Mouse (Mus musculus) neural tube, embryonic 15.5 days (tissue): ENCODE results near the gene Raph1. TPM values are rescaled to one million over a fixed set of nuclear protein-coding genes. Genes with fewer than 3 reads are reported as not detected.

ENCODE experiments used
- ATAC-seq: fragments of 200-750 bp; cut with Nextera tagmentation; 2 replicates; pipeline ENCODE4 v1.8.0; 2017; ENCODE audit warnings: mild to moderate bottlenecking, moderate TSS enrichment, moderate library complexity; ENCODE audit not compliant: low FRiP score
- H3K27ac ChIP-seq: fragments of 300-500 bp; sonication (generic); replicated peaks from 2 replicates; pipeline ENCODE4 v1.5.1; 2015; ENCODE audit warnings: mild to moderate bottlenecking, inconsistent platforms
- H3K27me3 ChIP-seq: fragments of 300-500 bp; sonication (generic); replicated peaks from 2 replicates; pipeline ENCODE4 v1.6.1; 2015; ENCODE audit warnings: inconsistent platforms
- H3K36me3 ChIP-seq: fragments of 300-500 bp; sonication (generic); 2 replicates; pipeline ENCODE4 v1.6.1; 2015; ENCODE audit warnings: inconsistent platforms
- H3K4me1 ChIP-seq: fragments of 300-500 bp; sonication (generic); 2 replicates; pipeline ENCODE4 v1.6.1; 2015; ENCODE audit warnings: inconsistent platforms
- H3K4me2 ChIP-seq: fragments of 300-500 bp; sonication (generic); 2 replicates; pipeline ENCODE4 v1.6.1; 2015; ENCODE audit warnings: inconsistent platforms, mild to moderate bottlenecking, moderate library complexity
- H3K4me3 ChIP-seq: fragments of 300-500 bp; sonication (generic); replicated peaks from 2 replicates; pipeline ENCODE4 v1.5.1; 2015; ENCODE audit warnings: mild to moderate bottlenecking, inconsistent platforms
- H3K9ac ChIP-seq: fragments of 300-500 bp; sonication (generic); replicated peaks from 2 replicates; pipeline ENCODE4 v1.6.1; 2015; ENCODE audit warnings: mild to moderate bottlenecking, inconsistent platforms
- H3K9me3 ChIP-seq: fragments of 300-500 bp; sonication (generic); replicated peaks from 2 replicates; pipeline ENCODE4 v1.6.1; 2016; ENCODE audit warnings: inconsistent platforms
- WGBS: fragments of 180-500 bp; shearing (Covaris S2); methylation state at CpG from one replicate; pipeline ENCODE4 v1.1.7; 2015; ENCODE audit warnings: mixed read lengths; 5-methylcytosine and 5-hydroxymethylcytosine counted together
- polyA plus RNA-seq: library from polyadenylated mRNA; unstranded; fragments of >200 nt; fragmentation: Nextera tagmentation; extraction: Ambion mirVana; gene quantifications from 2 replicates; pipeline ENCODE4 v1.2.1, GENCODE M21; 2015

Raph1 gene
- polyA plus RNA-seq, 1 experiment from 2014 or later: 23.2 TPM

DNA sequence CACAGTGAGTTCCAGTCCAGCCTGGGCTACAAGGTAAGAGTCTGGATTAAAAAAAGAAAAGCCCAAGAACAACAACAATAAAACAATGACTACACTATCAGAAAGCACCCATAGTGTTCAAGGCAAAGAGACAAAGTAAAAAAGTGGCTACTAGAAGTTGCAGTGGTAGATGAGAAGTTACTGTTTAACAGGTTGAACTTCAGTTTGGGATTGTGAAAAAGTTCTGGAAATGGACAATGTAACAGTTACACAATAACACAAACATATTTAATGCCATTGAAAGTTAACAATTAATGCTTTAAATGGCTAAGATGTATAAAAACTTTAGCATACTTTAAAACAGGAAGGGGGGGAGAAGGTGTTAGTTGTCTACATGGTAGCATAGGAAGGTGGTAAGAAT lies 3.9 kb downstream of the Raph1 start:
- H3K9me3 ChIP-seq: no peaks in the 10 kb centered on the region
- H3K4me1 ChIP-seq: peaks cover 12% of the 10 kb centered on the region
- H3K4me2 ChIP-seq: no peak overlapping the region
- H3K27me3 ChIP-seq: no peaks in the 10 kb centered on the region
- no peak overlapping the region for H3K4me3 ChIP-seq
- no peak overlapping the region for H3K27ac ChIP-seq
- no peak for ATAC-seq
- H3K9ac ChIP-seq: no peak overlapping the region
- peaks cover 5% of the 10 kb centered on the region; the same call in 1 of the 2 replicates for H3K36me3 ChIP-seq

GRCm38 (mm10) chr1:60543681-60544080 lies 23.2 kb downstream of the Raph1 start:
- Histone ChIP-seq H3K27me3 (no peaks in the 10 kb centered on the region), H3K9me3 (no peaks in the 10 kb centered on the region), H3K9ac (no peak overlapping the region), H3K36me3 (peaks cover 5% of the 10 kb centered on the region; the same call in 1 of the 2 replicates), H3K4me3 (no peak overlapping the region), H3K4me1 (no peaks in the 10 kb centered on the region), H3K4me2 (no peak overlapping the region), H3K27ac (no peak overlapping the region)
- 50% methylated on average over 1 of the region's 1 CpGs for WGBS
- no peak for ATAC-seq

DNA sequence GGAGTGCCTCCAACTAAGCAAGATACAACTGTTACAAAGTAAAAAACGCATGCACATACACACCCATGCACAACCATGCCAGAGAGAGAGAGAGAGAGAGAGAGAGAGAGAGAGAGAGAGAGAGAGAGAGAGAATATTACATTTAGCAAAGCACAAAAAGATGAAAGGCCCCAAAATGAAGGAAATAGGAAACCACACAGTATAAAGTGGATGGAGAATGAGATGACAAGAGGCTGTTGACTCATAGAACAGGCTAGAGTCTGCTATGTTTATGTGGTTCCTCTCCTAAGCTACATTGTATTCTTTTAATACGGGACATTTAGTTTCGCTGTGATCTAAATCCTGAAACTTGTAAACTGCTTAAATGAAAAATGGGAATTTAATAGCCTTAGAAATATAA lies 27.6 kb downstream of the Raph1 start:
- H3K27ac ChIP-seq: no peak overlapping the region
- no peaks in the 10 kb centered on the region for H3K9me3 ChIP-seq
- H3K4me3 ChIP-seq: no peak overlapping the region
- no peaks in the 10 kb centered on the region for H3K36me3 ChIP-seq
- 96% methylated on average over 3 of the region's 3 CpGs for WGBS
- no peak overlapping the region for H3K9ac ChIP-seq
- no peaks in the 10 kb centered on the region for H3K4me1 ChIP-seq
- H3K27me3 ChIP-seq: no peaks in the 10 kb centered on the region
- ATAC-seq: no peak
- H3K4me2 ChIP-seq: no peak overlapping the region

- WGBS: 92% methylated on average over 2 of the region's 2 CpGs
- Histone ChIP-seq H3K27ac (no peak overlapping the region), H3K4me1 (no peaks in the 10 kb centered on the region), H3K4me3 (no peak overlapping the region), H3K9ac (no peak overlapping the region), H3K9me3 (no peaks in the 10 kb centered on the region), H3K4me2 (no peak overlapping the region), H3K27me3 (no peaks in the 10 kb centered on the region), H3K36me3 (peaks cover 18% of the 10 kb centered on the region)
- ATAC-seq: no peak
These were observed 32.0 kb downstream of the Raph1 start for GRCm38 (mm10) chr1:60534932-60535331.

- no peak overlapping the region for H3K4me3 ChIP-seq
- H3K36me3 ChIP-seq: peaks cover 31% of the 10 kb centered on the region
- H3K9ac ChIP-seq: no peak overlapping the region
- H3K27ac ChIP-seq: no peak overlapping the region
- no peaks in the 10 kb centered on the region for H3K9me3 ChIP-seq
- no peak for ATAC-seq
- no peaks in the 10 kb centered on the region for H3K4me1 ChIP-seq
- H3K4me2 ChIP-seq: no peak overlapping the region
- no peaks in the 10 kb centered on the region for H3K27me3 ChIP-seq
- 91% methylated on average over 2 of the region's 2 CpGs for WGBS
These were observed 36.3 kb downstream of the Raph1 start for GRCm38 (mm10) chr1:60530636-60531035.

DNA sequence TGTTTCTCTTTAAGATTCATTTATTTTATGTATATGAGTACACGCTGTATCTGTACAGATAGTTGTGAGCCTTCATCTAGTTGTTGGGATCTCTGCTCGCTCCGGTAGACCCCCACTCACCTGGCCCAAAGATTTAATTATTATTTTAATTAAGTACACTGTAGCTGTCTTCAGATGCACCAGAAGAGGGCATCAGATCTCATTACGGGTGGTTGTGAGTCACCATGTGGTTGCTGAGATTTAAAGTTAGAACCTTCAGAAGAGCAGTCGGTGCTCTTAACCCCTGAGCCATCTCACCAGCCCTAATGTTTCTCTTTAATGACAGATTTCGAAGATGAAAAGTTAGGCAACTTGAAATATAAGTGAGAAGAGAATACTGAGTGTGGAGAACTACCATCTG lies 36.8 kb downstream of the Raph1 start:
- H3K36me3 ChIP-seq: peaks cover 36% of the 10 kb centered on the region
- H3K4me3 ChIP-seq: no peak overlapping the region
- 92% methylated on average over 6 of the region's 6 CpGs for WGBS
- H3K9ac ChIP-seq: no peak overlapping the region
- no peaks in the 10 kb centered on the region for H3K9me3 ChIP-seq
- no peaks in the 10 kb centered on the region for H3K27me3 ChIP-seq
- no peaks in the 10 kb centered on the region for H3K4me1 ChIP-seq
- no peak overlapping the region for H3K27ac ChIP-seq
- no peak overlapping the region for H3K4me2 ChIP-seq
- no peak for ATAC-seq

- H3K27me3 ChIP-seq: no peaks in the 10 kb centered on the region
- no peaks in the 10 kb centered on the region for H3K4me1 ChIP-seq
- no peaks in the 10 kb centered on the region for H3K9me3 ChIP-seq
- H3K36me3 ChIP-seq: peaks cover 14% of the 10 kb centered on the region
- ATAC-seq: no peak
- H3K27ac ChIP-seq: no peak overlapping the region
- H3K4me2 ChIP-seq: no peak overlapping the region
- no peak overlapping the region for H3K4me3 ChIP-seq
- WGBS: 79% methylated on average over 2 of the region's 2 CpGs
- no peak overlapping the region for H3K9ac ChIP-seq
These were observed 56.3 kb downstream of the Raph1 start for GRCm38 (mm10) chr1:60510584-60510983.

- no peak for ATAC-seq
- no peak overlapping the region for H3K9ac ChIP-seq
- H3K27me3 ChIP-seq: no peaks in the 10 kb centered on the region
- H3K4me3 ChIP-seq: no peak overlapping the region
- H3K36me3 ChIP-seq: peaks cover 15% of the 10 kb centered on the region
- 72% methylated on average over 5 of the region's 5 CpGs for WGBS
- no peaks in the 10 kb centered on the region for H3K4me1 ChIP-seq
- H3K9me3 ChIP-seq: no peaks in the 10 kb centered on the region
- H3K27ac ChIP-seq: no peak overlapping the region
- H3K4me2 ChIP-seq: no peak overlapping the region
These were observed 63.4 kb downstream of the Raph1 start for GRCm38 (mm10) chr1:60503456-60503855.

GRCm38 (mm10) chr1:60493421-60493820 lies 73.5 kb downstream of the Raph1 start:
- H3K36me3 ChIP-seq: peaks cover 63% of the 10 kb centered on the region
- 88% methylated on average over 6 of the region's 6 CpGs for WGBS
- H3K27ac ChIP-seq: no peak overlapping the region
- H3K9ac ChIP-seq: no peak overlapping the region
- no peaks in the 10 kb centered on the region for H3K9me3 ChIP-seq
- H3K4me1 ChIP-seq: no peaks in the 10 kb centered on the region
- H3K27me3 ChIP-seq: no peaks in the 10 kb centered on the region
- no peak overlapping the region for H3K4me3 ChIP-seq
- no peak overlapping the region for H3K4me2 ChIP-seq
- ATAC-seq: no peak

DNA sequence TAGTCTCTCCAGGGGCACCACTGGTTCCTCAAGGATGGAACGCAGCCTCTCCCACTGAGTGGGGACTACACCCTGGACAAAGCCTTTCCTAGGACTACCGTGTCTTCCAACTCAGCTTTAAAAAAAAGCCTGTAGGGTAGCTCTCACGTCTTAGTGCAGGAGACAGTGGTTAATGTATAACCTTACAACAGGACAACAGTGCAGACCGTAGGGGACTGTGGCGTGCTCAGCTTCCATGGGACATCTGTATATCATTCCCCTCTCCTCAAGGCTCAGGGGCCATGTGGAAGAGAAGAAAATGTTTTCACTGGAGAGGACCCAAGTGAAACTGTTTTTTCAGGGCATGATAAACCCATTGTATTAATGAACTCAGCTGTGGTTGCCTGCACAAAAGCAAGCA lies 74.5 kb downstream of the Raph1 start:
- H3K4me3 ChIP-seq: no peak overlapping the region
- H3K27ac ChIP-seq: no peak overlapping the region
- 40% methylated on average over 5 of the region's 5 CpGs for WGBS
- no peak overlapping the region for H3K9ac ChIP-seq
- no peaks in the 10 kb centered on the region for H3K4me1 ChIP-seq
- H3K4me2 ChIP-seq: no peak overlapping the region
- peaks cover 62% of the 10 kb centered on the region for H3K36me3 ChIP-seq
- no peaks in the 10 kb centered on the region for H3K27me3 ChIP-seq
- H3K9me3 ChIP-seq: no peaks in the 10 kb centered on the region
- ATAC-seq: no peak

- Histone ChIP-seq H3K4me2 (no peak overlapping the region), H3K36me3 (peaks cover 62% of the 10 kb centered on the region), H3K9ac (no peak overlapping the region), H3K27ac (no peak overlapping the region), H3K4me3 (no peak overlapping the region), H3K4me1 (no peaks in the 10 kb centered on the region), H3K9me3 (no peaks in the 10 kb centered on the region), H3K27me3 (no peaks in the 10 kb centered on the region)
- WGBS: 84% methylated on average over 4 of the region's 4 CpGs
- no peak for ATAC-seq
These were observed 76.4 kb downstream of the Raph1 start for GRCm38 (mm10) chr1:60490510-60490909.

- H3K4me2 ChIP-seq: no peak overlapping the region
- H3K27ac ChIP-seq: no peak overlapping the region
- 80% methylated on average over 2 of the region's 2 CpGs for WGBS
- H3K9ac ChIP-seq: no peak overlapping the region
- ATAC-seq: no peak; the same call in 1 of the 2 replicates
- no peaks in the 10 kb centered on the region for H3K9me3 ChIP-seq
- H3K4me1 ChIP-seq: no peaks in the 10 kb centered on the region
- no peaks in the 10 kb centered on the region for H3K27me3 ChIP-seq
- H3K4me3 ChIP-seq: no peak overlapping the region
- H3K36me3 ChIP-seq: peaks cover 56% of the 10 kb centered on the region
These were observed 77.2 kb downstream of the Raph1 start for GRCm38 (mm10) chr1:60489660-60490059.

GRCm38 (mm10) chr1:60488635-60489034 lies 78.3 kb downstream of the Raph1 start:
- no peak for ATAC-seq
- Histone ChIP-seq H3K4me2 (no peak overlapping the region), H3K36me3 (peaks cover 53% of the 10 kb centered on the region), H3K4me1 (no peaks in the 10 kb centered on the region), H3K4me3 (no peak overlapping the region), H3K27ac (no peak overlapping the region), H3K9ac (no peak overlapping the region), H3K27me3 (no peaks in the 10 kb centered on the region), H3K9me3 (no peaks in the 10 kb centered on the region)
- WGBS: 89% methylated on average over 8 of the region's 8 CpGs
